Mouse (Mus musculus) bone marrow, adult 2 months (tissue): ENCODE measurements around the gene Phtf2.
"Not testable (repeated sequence)": the region's sequence is repeated elsewhere in the genome, so short reads cannot be mapped to it uniquely, and the experiment has no call there.

ENCODE experiments used
- CTCF ChIP-seq: fragments of 200-500 bp; IDR thresholded peaks from 2 replicates; pipeline ENCODE4 v1.5.1; 2011; ENCODE audit warnings: low read length, control low read depth; ENCODE audit not compliant: control insufficient read depth, insufficient read depth
- POLR2A ChIP-seq: fragments of 200-500 bp; IDR thresholded peaks from 2 replicates; pipeline ENCODE4 v1.6.1; 2011; ENCODE audit warnings: low read depth, mild to moderate bottlenecking, control low read depth, low read length, borderline replicate concordance; ENCODE audit not compliant: control insufficient read depth

DNA sequence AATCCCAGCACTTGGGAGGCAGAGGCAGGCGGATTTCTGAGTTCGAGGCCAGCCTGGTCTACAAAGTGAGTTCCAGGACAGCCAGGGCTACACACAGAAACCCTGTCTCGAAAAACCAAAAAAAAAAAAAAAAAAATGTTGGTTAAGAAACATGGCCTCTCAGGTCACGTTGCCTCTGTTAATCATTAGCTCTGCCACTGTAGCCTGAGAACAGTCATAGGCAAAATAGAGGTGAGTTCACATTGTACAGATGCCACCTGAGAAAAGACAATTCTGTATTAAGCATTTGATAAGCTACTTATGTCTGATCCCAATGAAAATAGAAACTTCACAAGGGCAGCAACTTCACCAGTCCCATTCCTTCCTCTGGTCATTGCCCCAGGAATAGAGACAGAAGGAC lies 158.7 kb downstream of the Phtf2 start:
- not testable (repeated sequence) for TF ChIP-seq CTCF, POLR2A
